Mouse (Mus musculus): Measurements from ENCODE around the gene Dupd1.
"Not testable (repeated sequence)": the region's sequence is repeated elsewhere in the genome, so short reads cannot be mapped to it uniquely, and the experiment has no call there.

Gene Dupd1

GRCm38 (mm10) chr14:21674471-21674870, 39.9 kb downstream of the Dupd1 start:
- peak in 1 of 2 experiments; percentile 40 for DNase-seq

DNA sequence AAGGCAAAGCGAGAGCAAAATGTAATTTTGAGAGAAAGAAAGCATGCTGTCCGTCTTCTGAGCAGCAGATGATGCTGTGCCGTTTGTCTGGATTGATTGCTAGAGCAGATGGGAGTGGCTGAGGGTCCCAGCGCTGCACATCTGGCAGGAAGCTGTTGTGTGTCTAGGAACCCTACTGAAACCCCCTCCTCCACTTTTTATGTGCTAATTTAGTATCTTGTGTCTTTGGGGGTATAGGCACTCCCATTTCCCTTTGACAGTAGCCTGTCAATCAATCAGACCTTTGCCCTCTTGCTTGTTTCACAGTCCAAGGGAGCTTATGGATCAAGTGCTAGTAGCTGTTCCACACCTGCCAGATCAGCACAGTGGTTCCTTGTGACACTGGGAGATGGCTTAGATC, 41.3 kb downstream of the Dupd1 start:
- DNase-seq, result no peak

DNA sequence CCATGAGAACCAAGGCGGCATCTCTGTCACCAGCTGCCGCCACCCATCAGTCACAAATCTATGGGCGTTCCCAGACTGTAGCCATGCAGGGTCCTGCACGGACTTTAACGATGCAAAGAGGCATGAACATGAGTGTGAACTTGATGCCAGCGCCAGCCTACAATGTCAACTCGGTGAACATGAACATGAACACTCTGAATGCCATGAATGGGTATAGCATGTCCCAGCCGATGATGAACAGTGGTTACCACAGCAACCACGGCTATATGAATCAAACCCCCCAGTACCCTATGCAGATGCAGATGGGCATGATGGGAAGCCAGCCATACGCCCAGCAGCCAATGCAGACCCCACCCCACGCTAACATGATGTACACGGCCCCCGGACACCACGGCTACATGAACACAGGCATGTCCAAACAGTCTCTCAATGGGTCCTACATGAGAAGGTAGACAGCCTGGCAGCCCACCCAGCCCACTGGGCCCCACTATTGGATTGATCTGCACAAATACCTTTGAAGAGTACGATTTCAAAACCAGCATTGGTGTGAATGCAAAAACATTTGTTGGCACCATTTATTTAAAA, 43.9 kb downstream of the Dupd1 start:
- not testable (repeated sequence) for DNase-seq

DNA sequence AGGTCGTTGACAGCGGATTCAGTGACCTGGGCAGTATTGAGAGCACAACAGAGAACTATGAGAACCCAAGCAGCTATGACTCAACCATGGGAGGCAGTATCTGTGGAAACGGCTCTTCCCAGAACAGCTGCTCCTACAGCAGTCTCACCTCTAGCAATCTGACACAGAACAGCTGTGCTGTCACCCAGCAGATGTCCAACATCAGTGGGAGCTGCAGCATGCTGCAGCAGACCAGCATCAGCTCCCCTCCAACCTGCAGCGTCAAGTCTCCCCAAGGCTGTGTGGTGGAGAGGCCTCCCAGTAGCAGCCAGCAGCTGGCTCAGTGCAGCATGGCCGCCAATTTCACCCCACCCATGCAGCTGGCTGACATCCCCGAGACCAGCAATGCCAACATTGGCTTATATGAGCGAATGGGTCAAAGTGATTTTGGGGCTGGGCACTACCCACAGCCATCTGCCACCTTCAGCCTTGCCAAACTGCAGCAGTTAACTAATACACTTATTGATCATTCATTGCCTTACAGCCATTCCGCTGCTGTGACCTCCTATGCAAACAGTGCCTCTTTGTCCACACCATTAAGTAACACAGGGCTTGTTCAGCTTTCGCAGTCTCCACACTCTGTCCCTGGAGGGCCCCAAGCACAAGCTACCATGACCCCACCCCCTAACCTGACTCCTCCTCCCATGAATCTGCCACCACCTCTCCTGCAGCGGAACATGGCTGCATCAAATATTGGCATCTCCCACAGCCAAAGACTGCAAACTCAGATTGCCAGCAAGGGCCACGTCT, 44.5 kb downstream of the Dupd1 start:
- peak; percentile 63 to 64 for DNase-seq

DNA sequence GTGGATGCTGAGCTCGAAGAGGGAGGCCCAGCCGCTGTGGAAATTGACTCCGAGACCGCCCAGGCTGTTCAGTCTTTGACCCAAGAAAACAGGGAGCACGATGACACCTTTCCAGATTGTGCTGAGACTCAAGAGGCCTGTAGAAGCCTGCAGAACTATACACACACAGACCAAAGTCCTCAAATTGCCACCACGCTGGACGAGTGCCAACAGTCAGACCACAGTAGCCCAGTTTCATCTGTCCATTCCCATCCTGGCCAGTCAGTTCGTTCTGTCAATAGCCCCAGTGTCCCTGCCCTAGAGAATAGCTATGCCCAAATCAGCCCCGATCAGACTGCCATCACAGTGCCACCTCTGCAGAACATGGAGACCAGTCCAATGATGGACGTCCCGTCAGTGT, 45.2 kb downstream of the Dupd1 start:
- no peak for DNase-seq

GRCm38 (mm10) chr14:21662465-21663142, 51.8 kb downstream of the Dupd1 start:
- peak; percentile 58 to 75 for DNase-seq

- peak; percentile 79 to 84 for DNase-seq
Observed at GRCm38 (mm10) chr14:21659652-21660051, 54.7 kb downstream of the Dupd1 start.

- no peak for DNase-seq
Observed at GRCm38 (mm10) chr14:21659155-21659554, 55.2 kb downstream of the Dupd1 start.

DNA sequence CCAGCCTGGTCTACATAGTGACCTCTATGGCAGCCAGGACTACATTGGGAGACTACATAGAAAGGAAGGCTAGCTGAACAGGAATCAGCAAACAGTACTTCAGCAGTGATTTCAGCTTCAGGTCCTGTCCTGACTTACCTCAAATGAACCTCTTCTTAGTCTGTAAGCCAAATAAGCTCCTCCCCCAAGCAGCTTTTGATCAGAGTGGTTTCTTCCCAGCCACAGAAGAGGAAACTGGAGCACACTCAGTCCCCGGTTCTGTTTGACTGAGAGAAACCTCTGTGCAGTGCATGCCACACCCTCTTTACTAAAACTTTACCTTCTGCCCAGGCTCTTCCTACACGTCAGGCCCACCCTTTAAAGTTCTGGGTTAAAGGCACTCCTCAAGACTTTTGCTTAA, 60.6 kb downstream of the Dupd1 start:
- DNase-seq, result no peak

DNA sequence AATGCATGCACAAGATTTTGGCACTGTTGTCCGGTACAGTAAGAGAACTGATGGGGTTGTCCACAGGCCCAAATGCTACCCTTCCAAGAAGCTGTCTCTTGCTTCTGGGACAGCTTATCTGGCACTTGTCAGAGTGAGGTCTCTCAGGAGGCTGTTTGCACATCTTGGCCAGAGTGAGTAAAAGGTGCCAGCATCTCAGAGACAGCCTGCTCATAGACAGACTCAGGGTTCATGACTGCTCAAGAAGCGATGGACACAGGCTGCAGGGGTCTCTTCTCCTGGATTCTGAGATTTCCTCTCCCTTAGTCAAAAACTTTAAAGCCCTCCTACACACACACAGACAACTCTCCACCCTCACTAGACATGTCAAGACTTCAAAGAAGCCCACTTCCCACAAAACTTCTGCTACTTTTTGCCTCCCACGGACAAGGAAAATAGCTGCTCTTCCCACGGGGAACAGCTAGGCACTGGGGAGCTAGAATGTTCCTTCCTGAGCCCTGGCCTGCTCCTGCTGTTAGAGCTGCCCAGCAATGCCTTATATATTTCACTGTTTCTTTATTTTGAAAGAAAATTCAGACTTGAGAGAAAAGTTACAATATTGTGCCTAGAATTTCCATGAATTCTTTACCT, 73.5 kb downstream of the Dupd1 start:
- no peak for DNase-seq

GRCm38 (mm10) chr14:21636548-21636947, 77.8 kb downstream of the Dupd1 start:
- DNase-seq, result no peak

- DNase-seq, result no peak
Observed at GRCm38 (mm10) chr14:21631665-21632200, 82.6 kb downstream of the Dupd1 start.
